Mouse (Mus musculus): ENCODE data around the gene Tppp3. TPM values are rescaled to one million over a fixed set of nuclear protein-coding genes. Genes with fewer than 3 reads are reported as not detected.

Gene Tppp3
- polyA plus RNA-seq, 1 experiment from 2014 or later: 18.3 TPM

DNA sequence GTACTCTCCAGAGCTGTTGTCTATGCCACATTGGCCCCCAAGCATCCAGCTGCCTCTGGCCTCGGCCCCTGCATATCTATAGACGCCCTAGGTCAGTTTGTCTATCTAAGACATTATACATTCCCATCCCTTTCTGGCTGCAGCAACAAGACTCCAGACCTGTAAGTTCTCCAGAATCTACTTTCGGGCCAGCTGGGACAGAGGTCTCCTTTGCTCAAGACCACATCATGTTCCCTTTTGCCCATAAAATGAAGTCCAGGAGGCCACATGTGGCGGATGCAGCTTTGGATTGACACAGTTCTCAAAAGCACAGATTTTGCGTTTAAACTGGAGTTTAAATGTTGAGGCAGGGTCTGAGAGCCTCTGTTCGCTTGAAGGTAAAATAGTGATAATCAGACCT is 42.9 kb upstream of the Tppp3 start:
- H3K36me3 ChIP-seq (ENCODE audit: control insufficient read depth, insufficient read depth, low read length): no peaks in the 10 kb centered on the region
- no peak overlapping the region for H3K27ac ChIP-seq (ENCODE audit: low read depth, low read length)
- no peaks in the 10 kb centered on the region for H3K27me3 ChIP-seq (ENCODE audit: control insufficient read depth, insufficient read depth, low read length)
- WGBS: 86% methylated on average over 6 of the region's 6 CpGs
- H3K9me3 ChIP-seq (ENCODE audit: control insufficient read depth, low read length): no peaks in the 10 kb centered on the region
- H3K4me3 ChIP-seq (ENCODE audit: low read length): no peak overlapping the region
- ATAC-seq (ENCODE audit: low FRiP score, low TSS enrichment): no peak
- no peak overlapping the region for H3K4me2 ChIP-seq (replicated peaks; ENCODE audit: low read depth, low read length)
- peaks cover 35% of the 10 kb centered on the region for H3K4me1 ChIP-seq (ENCODE audit: control insufficient read depth, insufficient read depth, low read length)
- no peak overlapping the region for H3K9ac ChIP-seq (ENCODE audit: low read depth, low read length)

DNA sequence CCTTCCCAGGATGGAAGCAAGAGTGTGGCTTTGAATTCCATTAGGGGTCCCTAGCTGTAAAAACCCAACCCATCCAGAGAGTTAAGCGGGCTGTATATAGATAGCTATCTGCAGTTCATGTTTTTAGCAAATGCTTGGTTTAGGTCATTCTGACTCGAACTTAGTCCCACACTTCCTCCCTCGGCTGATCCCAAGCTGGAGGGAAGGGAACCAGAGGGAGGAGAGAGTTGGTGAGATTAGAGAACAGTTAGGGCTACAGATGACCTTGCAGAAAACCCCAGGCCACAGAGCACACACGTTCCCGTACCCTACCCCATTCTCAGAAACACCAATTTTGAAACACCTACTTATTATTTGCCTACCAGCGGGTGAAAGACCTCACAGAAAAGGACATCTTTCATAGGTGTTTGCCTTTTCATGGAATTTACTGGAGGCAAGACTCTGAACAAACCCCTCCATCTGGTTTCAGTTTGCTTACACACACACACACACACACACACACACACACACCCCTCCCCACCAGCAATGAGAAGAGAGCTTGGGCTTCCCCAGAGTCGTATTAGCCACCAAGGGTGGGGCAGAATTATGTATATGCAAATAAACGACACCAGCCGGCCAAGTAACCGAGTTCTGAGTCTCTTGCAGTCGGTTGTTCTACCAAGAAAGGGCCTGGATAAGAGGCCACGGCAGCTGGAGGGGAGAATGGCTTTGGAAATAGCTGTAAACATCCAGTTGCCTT is 38.8 kb upstream of the Tppp3 start:
- Histone ChIP-seq H3K9me3 (ENCODE audit: control insufficient read depth, low read length) (no peaks in the 10 kb centered on the region), H3K4me3 (ENCODE audit: low read length) (no peak overlapping the region), H3K4me1 (ENCODE audit: control insufficient read depth, insufficient read depth, low read length) (peaks cover 21% of the 10 kb centered on the region), H3K4me2 (replicated peaks; ENCODE audit: low read depth, low read length) (peak overlapping the region; percentile 21; the same call in 1 of the 2 replicates), H3K27ac (ENCODE audit: low read depth, low read length) (peak overlapping the region; percentile 38; the same call in 1 of the 2 replicates), H3K27me3 (ENCODE audit: control insufficient read depth, insufficient read depth, low read length) (no peaks in the 10 kb centered on the region), H3K36me3 (ENCODE audit: control insufficient read depth, insufficient read depth, low read length) (no peaks in the 10 kb centered on the region), H3K9ac (ENCODE audit: low read depth, low read length) (peak overlapping the region; percentile 31; the same call in 1 of the 2 replicates)
- ATAC-seq (ENCODE audit: low FRiP score, low TSS enrichment): no peak
- 38% methylated on average over 12 of the region's 12 CpGs for WGBS

DNA sequence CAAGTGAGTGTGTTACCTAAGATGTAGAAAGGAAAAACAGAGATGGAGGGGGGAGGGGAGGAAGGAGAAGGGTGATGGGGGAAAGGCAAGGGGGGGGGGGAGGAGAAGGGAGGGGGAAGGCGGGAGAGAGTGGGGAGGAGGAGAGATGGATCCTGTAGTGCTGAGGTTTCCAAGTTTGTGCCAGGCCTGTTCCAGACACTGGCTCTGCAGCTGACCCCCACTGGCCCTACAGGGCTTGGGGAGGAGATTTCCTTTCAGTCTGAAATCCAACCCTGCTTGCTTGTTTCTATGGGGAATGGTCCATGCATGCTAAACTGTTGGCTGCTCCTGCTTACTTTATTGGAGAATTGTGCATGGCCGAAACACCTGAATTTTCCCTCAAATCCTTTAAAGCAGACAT is 37.4 kb upstream of the Tppp3 start:
- 14% methylated on average over 2 of the region's 2 CpGs for WGBS
- H3K4me1 ChIP-seq (ENCODE audit: control insufficient read depth, insufficient read depth, low read length): peaks cover 21% of the 10 kb centered on the region
- ATAC-seq (ENCODE audit: low FRiP score, low TSS enrichment): peak; percentile 94
- peak overlapping the region; percentile 29 for H3K4me2 ChIP-seq (replicated peaks; ENCODE audit: low read depth, low read length)
- H3K27ac ChIP-seq (ENCODE audit: low read depth, low read length): peak overlapping the region; percentile 83
- H3K36me3 ChIP-seq (ENCODE audit: control insufficient read depth, insufficient read depth, low read length): no peaks in the 10 kb centered on the region
- no peaks in the 10 kb centered on the region for H3K9me3 ChIP-seq (ENCODE audit: control insufficient read depth, low read length)
- H3K27me3 ChIP-seq (ENCODE audit: control insufficient read depth, insufficient read depth, low read length): no peaks in the 10 kb centered on the region
- H3K4me3 ChIP-seq (ENCODE audit: low read length): no peak overlapping the region
- peak overlapping the region; percentile 34; the same call in 1 of the 2 replicates for H3K9ac ChIP-seq (ENCODE audit: low read depth, low read length)

DNA sequence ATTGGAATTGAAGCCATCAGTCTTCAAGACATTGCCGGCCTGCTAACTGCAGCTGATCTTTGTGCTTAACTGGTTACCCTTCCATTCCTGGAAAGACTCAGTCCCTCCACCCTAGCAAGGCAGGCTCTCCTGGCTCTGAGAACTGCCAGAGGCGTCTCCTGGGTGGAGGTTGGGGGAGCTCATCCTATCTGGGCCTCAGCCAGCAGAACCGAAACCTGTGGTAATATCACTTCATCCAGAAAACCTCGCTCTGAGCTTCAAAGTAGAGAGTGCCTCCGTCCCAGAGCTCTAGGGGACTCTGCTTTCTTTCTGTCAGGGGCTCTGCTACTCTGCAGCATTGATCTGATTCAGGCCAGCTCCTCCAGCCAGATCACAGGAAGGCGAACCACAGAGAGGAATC is 35.7 kb upstream of the Tppp3 start:
- H3K36me3 ChIP-seq (ENCODE audit: control insufficient read depth, insufficient read depth, low read length): no peaks in the 10 kb centered on the region
- no peak overlapping the region for H3K27ac ChIP-seq (ENCODE audit: low read depth, low read length)
- no peak overlapping the region for H3K4me2 ChIP-seq (replicated peaks; ENCODE audit: low read depth, low read length)
- H3K4me3 ChIP-seq (ENCODE audit: low read length): no peak overlapping the region
- no peaks in the 10 kb centered on the region for H3K27me3 ChIP-seq (ENCODE audit: control insufficient read depth, insufficient read depth, low read length)
- ATAC-seq (ENCODE audit: low FRiP score, low TSS enrichment): no peak
- no peaks in the 10 kb centered on the region for H3K9me3 ChIP-seq (ENCODE audit: control insufficient read depth, low read length)
- H3K4me1 ChIP-seq (ENCODE audit: control insufficient read depth, insufficient read depth, low read length): peaks cover 21% of the 10 kb centered on the region
- WGBS: 83% methylated on average over 6 of the region's 6 CpGs
- no peak overlapping the region for H3K9ac ChIP-seq (ENCODE audit: low read depth, low read length)

DNA sequence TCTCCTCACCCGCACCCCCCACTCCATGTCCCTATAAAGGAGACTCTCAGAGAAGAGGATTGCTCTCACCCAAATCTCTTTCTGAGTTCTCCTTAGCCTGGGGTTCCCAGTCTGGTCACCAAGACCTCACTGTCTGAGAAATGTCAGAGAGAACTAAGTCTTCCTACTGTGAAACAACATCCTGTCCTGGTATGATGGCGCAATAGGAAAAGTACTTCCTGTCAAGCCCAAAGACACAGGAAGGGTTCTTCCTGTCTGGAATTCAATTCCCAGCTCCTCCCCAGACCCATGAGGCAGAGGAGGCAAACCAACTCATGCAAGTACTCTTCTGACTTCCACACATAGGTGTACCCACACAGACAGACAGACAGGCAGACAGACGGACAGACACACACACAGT is 33.3 kb upstream of the Tppp3 start:
- no peaks in the 10 kb centered on the region for H3K9me3 ChIP-seq (ENCODE audit: control insufficient read depth, low read length)
- H3K27me3 ChIP-seq (ENCODE audit: control insufficient read depth, insufficient read depth, low read length): no peaks in the 10 kb centered on the region
- WGBS: 80% methylated on average over 3 of the region's 3 CpGs
- H3K4me2 ChIP-seq (replicated peaks; ENCODE audit: low read depth, low read length): no peak overlapping the region
- peaks cover 11% of the 10 kb centered on the region for H3K4me1 ChIP-seq (ENCODE audit: control insufficient read depth, insufficient read depth, low read length)
- no peak overlapping the region for H3K27ac ChIP-seq (ENCODE audit: low read depth, low read length)
- H3K36me3 ChIP-seq (ENCODE audit: control insufficient read depth, insufficient read depth, low read length): no peaks in the 10 kb centered on the region
- H3K9ac ChIP-seq (ENCODE audit: low read depth, low read length): no peak overlapping the region
- no peak for ATAC-seq (ENCODE audit: low FRiP score, low TSS enrichment)
- no peak overlapping the region for H3K4me3 ChIP-seq (ENCODE audit: low read length)

DNA sequence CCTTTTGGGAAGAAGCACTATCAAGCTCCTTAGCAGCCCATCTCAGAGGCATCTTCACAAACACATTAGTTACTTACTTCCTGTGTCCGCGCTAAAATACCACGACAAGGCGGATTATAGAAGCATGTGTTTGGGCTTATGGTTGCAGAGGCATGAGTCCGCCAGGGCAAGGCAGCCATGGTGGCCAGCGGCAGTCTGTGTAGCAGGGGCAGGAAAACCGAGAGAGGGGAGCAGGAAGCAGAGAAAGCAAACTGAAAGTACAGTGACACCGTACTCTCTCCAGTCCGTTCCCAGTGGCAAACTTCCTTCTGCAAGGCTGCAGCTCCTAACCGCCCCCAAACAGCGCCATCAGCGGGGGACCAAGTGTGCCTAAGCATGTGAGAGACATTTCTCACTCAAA is 28.5 kb upstream of the Tppp3 start:
- Histone ChIP-seq H3K36me3 (ENCODE audit: control insufficient read depth, insufficient read depth, low read length) (no peaks in the 10 kb centered on the region), H3K9ac (ENCODE audit: low read depth, low read length) (no peak overlapping the region), H3K27ac (ENCODE audit: low read depth, low read length) (no peak overlapping the region), H3K9me3 (ENCODE audit: control insufficient read depth, low read length) (no peaks in the 10 kb centered on the region), H3K27me3 (ENCODE audit: control insufficient read depth, insufficient read depth, low read length) (no peaks in the 10 kb centered on the region), H3K4me2 (replicated peaks; ENCODE audit: low read depth, low read length) (no peak overlapping the region), H3K4me3 (ENCODE audit: low read length) (no peak overlapping the region), H3K4me1 (ENCODE audit: control insufficient read depth, insufficient read depth, low read length) (peaks cover 13% of the 10 kb centered on the region; the same call in 1 of the 2 replicates)
- WGBS: 80% methylated on average over 12 of the region's 12 CpGs
- no peak for ATAC-seq (ENCODE audit: low FRiP score, low TSS enrichment)

DNA sequence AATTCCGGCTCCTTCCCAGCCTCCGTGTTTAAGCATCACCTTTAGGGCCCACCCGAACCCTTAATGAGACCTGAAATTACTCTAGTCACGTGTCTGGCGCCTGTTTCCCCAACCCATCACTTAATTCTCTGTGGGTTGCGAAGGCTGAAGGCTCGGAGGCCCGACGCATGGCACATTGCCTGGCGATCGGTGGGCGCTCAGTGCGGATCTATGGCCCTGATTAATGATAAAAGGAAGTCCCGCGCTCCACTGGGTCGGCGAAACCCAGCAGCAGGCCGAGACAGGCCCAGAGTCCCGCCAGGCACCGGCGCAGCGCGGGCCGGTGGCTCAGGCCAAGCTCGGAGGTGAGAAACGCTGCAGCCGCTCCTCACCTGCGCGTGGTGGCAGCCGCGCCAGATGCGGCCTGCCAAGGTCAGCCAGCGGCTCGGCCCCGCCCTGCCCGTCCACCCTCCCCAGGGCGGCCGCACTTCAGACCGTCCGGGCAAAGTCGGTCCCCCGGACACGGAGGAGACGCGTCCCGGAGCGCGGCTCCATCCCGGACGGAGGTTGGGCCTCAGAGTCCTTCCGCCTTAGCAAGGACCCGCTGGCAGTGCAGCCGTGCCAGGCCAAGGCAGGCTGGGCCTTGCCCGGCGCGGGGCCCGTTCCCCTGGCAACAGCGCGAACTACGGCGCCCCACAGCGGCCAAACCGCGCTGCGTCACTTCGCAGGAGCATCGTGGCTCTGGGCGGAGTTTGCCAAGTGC is 25.3 kb upstream of the Tppp3 start, which contains the start of gene Zdhhc1:
Gene Zdhhc1 (minus strand): TSS at position 464 of the 742 bp plus-strand sequence.
- Histone ChIP-seq H3K4me2 (replicated peaks; ENCODE audit: low read depth, low read length) (peak within 1 kb of the TSS; percentile 67), H3K27ac (ENCODE audit: low read depth, low read length) (peak within 1 kb of the TSS; percentile 65), H3K27me3 (ENCODE audit: control insufficient read depth, insufficient read depth, low read length) (no peaks in the 10 kb centered on the region), H3K4me1 (ENCODE audit: control insufficient read depth, insufficient read depth, low read length) (peaks cover 16% of the 10 kb centered on the region; the same call in 1 of the 2 replicates), H3K9ac (ENCODE audit: low read depth, low read length) (peak within 1 kb of the TSS; percentile 88), H3K36me3 (ENCODE audit: control insufficient read depth, insufficient read depth, low read length) (no peaks in the 10 kb centered on the region), H3K4me3 (ENCODE audit: low read length) (peak within 1 kb of the TSS; percentile 64), H3K9me3 (ENCODE audit: control insufficient read depth, low read length) (no peaks in the 10 kb centered on the region)
- WGBS: under 1% methylated on average over 68 of the region's 68 CpGs
- peak; percentile 86 for ATAC-seq (ENCODE audit: low FRiP score, low TSS enrichment)

DNA sequence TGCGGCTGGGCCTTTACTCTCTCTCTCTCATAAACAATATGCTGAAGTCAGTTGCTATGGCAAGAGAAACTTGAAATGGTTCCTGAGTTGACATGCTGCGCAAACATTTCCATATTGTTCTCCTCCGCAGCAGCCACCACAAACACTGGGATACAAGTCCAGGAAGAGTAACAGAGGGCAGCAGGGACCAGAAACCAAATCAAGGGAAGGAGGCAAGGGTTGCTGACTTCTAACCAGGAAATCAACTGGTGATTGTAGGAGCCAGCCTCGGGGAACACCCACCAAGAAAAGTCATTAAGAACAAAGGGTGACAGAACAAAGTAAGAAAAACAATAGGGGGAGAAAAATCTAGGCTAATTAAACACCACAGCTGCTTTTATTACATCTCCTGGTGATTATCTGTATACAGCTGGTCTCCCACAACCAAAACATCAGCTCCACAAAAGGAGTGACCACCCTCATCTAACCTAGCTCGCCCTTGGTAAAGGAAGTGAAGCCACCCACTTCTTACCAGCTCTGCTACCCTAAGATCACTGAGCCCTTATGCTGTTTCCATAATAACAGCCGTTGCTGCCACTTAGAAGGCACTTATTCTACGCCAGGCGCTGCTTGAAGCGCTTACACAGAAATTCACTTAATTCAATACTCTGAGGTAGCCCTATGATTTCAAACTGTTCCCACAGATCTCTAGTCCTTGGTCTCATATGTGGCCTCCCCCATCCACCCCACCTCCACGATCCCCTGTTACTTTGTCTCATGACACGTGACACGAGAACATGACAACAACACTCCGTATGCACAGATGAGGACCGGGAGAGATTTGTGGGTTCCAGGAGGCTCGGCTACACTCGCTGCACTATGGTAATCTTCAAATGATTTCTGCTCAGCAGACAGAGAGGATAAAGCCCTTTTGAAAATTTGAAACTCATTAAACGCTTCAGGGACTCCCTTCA is 24.3 kb upstream of the Tppp3 start:
- Histone ChIP-seq H3K36me3 (ENCODE audit: control insufficient read depth, insufficient read depth, low read length) (no peaks in the 10 kb centered on the region), H3K27ac (ENCODE audit: low read depth, low read length) (peak overlapping the region; percentile 65), H3K9ac (ENCODE audit: low read depth, low read length) (peak overlapping the region; percentile 88; the same call in 1 of the 2 replicates), H3K9me3 (ENCODE audit: control insufficient read depth, low read length) (no peaks in the 10 kb centered on the region), H3K4me2 (replicated peaks; ENCODE audit: low read depth, low read length) (peak overlapping the region; percentile 67), H3K4me3 (ENCODE audit: low read length) (peak overlapping the region; percentile 64), H3K4me1 (ENCODE audit: control insufficient read depth, insufficient read depth, low read length) (peaks cover 16% of the 10 kb centered on the region; the same call in 1 of the 2 replicates), H3K27me3 (ENCODE audit: control insufficient read depth, insufficient read depth, low read length) (no peaks in the 10 kb centered on the region)
- no peak for ATAC-seq (ENCODE audit: low FRiP score, low TSS enrichment)
- 23% methylated on average over 17 of the region's 17 CpGs for WGBS

Measured in kidney, embryonic 14.5 days (tissue).